Mouse (Mus musculus): ENCODE data around the gene Rdh16f2. TPM values are rescaled to one million over a fixed set of nuclear protein-coding genes. Genes with fewer than 3 reads are reported as not detected.
"Not testable (repeated sequence)": the region's sequence is repeated elsewhere in the genome, so short reads cannot be mapped to it uniquely, and the experiment has no call there.

The Rdh16f2 gene
- total RNA-seq, 2 experiments from 2014 or later: not detected

- no peak for DNase-seq (ENCODE audit: low spot score)
Observed at GRCm38 (mm10) chr10:127891481-127891880, 25.2 kb downstream of the Rdh16f2 start.

- DNase-seq (ENCODE audit: low spot score): not testable (repeated sequence)
Observed at GRCm38 (mm10) chr10:127893163-127894022, 27.1 kb downstream of the Rdh16f2 start.

DNA sequence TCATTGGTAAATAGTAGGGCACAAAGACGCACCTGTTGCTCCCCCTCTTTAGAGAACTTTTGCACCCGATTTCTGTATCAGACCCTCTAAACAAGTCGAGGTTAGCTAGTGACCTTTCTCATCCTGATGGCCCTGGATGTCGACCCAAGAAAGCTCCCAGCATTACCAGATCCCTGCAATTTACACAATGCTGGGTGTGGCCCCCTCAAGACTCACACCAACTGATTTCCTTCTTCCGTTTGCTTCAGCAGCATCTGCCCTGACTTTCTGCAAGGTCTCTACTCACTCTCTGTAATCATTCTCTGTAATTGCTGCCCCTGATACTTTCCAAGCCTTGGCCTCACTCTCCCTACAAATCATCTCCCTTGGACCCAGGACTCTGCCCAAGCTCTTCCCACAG is 30.4 kb downstream of the Rdh16f2 start:
- no peak for DNase-seq (ENCODE audit: low spot score)

DNA sequence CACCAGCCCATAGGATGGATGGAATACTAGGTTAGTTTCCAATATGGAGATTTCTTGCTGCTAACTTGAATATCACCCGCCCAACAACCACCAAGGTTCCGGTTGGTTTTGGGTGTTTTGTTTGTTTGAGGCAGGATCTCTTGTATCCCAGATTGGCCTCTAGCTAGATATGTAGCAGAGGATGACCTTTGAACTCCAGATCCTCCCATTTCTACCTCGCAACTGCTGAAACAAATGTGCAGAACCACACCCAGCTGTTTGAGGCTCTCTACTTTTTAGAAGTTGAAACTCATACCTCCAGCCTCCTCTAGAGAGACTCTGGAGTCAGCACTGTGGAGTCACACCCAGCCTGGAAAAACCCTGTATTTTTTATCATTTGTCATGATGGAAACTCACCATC is 31.2 kb downstream of the Rdh16f2 start:
- DNase-seq (ENCODE audit: low spot score): no peak

DNA sequence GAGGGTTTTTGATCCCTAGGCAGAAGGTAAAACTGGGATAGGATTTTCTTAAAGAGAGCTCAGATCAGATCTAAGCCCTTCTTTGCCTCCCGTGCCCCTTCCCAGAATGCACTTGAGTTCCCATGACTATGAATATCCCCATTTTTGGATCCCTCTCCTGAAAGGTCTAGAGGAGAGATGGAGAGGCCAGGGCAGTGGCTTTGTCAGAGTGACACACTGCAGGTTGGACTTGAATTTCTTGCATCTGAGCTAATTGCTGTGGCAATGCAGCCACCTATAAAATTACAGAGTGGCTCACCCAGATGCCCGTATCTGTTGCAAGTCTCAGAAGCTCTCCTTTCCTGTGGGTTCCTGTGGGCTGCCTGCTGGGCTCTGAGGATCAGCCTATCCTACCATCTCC is 31.9 kb downstream of the Rdh16f2 start, which contains the start of gene Sdr9c7:
Gene Sdr9c7, plus strand, starts transcription at position 301 of the 400 bp plus-strand sequence.
- no peak for DNase-seq (ENCODE audit: low spot score)

- no peak for DNase-seq (ENCODE audit: low spot score)
Observed at GRCm38 (mm10) chr10:127899783-127900182, 33.5 kb downstream of the Rdh16f2 start.

GRCm38 (mm10) chr10:127901751-127902150 is 35.5 kb downstream of the Rdh16f2 start:
- no peak for DNase-seq (ENCODE audit: low spot score)

GRCm38 (mm10) chr10:127903116-127903515 is 36.8 kb downstream of the Rdh16f2 start:
- no peak for DNase-seq (ENCODE audit: low spot score)

DNA sequence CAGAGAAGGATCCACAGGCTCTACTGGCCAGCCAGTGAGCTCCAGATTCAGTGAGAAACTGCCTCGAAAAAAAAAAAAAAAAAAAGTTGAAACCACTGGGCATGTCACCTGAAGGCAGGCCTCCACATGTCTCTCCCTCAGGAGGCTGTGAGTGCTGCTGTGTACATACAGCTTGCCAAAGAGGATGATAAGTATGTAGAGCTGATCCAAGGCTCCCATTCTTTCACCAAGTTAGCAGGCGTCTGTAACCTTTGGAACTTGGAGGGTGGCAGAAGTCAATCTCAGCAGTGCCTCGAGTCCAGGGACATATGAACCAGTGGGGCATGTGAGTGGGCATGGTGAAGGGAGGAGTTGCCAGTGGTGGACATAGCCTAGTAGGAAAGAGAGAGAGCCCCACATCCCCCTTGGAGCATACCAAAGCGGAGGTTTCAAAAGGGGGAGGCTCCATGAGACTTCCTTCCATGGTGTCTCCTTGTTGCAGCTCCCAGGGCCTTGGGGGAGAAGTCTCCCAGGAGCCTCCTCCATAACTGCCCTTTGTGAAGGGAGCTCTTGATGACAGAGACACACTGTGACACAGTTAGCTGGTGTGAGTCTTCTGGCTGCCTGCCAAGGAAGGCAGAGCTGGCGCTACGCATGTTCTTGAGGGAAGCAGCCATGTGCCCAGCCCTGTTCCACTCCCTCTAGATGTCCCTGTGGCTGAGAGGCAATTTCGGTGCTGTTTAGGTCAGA is 38.6 kb downstream of the Rdh16f2 start:
- DNase-seq (ENCODE audit: low spot score): no peak

- no peak for DNase-seq (ENCODE audit: low spot score)
Observed at GRCm38 (mm10) chr10:127906138-127906537, 39.9 kb downstream of the Rdh16f2 start.

DNA sequence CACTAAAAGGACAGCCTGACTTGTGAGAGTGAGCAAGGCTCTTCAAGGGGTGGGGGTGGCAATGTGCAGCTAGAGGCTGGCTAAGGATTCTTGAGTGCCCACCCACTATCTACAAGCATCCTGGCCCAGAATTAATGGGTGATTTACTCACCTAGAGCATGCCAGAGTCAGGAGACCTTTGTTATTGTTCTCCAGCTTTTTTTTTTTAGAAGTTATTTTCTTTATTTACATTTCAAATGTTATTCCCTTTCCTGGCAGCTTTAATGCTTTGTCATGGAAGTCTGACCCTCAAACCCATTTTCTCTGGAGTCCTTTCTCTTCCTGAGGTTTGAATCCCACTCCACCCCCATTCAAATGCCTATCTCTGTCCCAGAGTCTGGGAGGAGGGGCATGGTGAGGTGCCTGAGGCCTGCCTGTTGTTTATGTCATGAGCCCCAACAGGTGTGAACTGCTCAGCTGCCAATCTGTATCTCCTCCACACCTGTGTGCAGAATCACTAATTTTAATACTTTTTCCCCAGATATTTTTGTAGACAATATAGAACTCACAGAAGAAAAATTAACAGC is 41.2 kb downstream of the Rdh16f2 start:
- no peak for DNase-seq (ENCODE audit: low spot score)

- no peak for DNase-seq (ENCODE audit: low spot score)
Observed at GRCm38 (mm10) chr10:127915578-127915977, 49.3 kb downstream of the Rdh16f2 start.

DNA sequence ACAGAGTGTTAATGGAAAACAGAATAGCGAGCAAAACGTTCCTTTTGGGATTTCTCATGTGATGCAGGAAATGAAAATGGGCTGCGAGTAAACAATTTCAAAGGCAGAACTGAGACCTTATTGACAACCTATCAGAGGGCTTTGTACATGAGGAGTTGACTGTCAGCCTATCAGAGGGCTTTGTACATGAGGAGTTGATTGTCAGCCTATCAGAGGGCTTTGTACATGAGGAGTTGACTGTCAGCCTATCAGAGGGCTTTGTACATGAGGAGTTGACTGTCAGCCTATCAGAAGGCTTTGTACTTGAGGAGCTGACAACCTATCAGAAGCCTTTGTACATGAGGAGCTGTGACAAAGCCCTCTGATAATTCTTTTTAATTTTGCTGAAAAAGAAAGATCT is 50.9 kb downstream of the Rdh16f2 start:
- not testable (repeated sequence) for DNase-seq (ENCODE audit: low spot score)

DNA sequence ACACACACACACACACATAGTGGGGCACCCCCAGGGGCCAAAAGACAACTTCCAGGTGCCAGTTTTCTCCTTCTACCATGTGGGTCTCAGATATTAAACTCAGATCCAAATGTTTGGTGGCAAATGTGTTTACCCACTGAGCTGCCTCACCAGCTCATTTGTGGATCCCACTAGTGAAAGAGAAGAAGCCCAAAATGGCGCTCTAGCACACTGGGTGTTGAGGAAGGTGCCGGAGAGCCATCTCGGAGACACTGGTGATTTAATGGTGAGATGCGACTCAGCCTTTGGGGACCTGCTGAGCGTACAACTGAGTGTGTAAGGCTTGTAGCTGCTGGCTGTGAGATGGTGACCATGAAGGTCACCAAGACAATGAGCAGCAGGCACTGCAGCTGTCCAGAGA is 51.4 kb downstream of the Rdh16f2 start:
- no peak for DNase-seq (ENCODE audit: low spot score)

DNA sequence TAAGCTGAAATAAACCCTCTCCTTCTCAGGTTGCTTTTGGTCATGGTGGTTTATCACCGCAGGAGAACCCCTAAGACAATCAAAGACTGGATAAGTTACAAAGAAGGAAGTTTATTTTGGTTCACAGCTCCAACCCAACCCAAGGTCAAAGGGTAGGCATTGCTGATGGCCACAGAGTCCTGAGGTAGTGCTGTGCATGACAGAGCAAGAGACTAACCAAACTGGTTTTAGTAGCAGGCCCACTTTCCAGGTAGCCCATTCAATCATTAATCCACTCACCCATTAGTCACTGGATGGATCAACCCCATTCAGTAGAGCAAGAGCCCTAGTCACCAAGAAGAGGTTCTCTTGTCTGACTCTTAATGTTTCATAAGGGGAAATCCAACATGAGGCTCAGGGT is 56.0 kb downstream of the Rdh16f2 start:
- no peak for DNase-seq (ENCODE audit: low spot score)

GRCm38 (mm10) chr10:127923024-127923423 is 56.8 kb downstream of the Rdh16f2 start:
- DNase-seq (ENCODE audit: low spot score): no peak

DNA sequence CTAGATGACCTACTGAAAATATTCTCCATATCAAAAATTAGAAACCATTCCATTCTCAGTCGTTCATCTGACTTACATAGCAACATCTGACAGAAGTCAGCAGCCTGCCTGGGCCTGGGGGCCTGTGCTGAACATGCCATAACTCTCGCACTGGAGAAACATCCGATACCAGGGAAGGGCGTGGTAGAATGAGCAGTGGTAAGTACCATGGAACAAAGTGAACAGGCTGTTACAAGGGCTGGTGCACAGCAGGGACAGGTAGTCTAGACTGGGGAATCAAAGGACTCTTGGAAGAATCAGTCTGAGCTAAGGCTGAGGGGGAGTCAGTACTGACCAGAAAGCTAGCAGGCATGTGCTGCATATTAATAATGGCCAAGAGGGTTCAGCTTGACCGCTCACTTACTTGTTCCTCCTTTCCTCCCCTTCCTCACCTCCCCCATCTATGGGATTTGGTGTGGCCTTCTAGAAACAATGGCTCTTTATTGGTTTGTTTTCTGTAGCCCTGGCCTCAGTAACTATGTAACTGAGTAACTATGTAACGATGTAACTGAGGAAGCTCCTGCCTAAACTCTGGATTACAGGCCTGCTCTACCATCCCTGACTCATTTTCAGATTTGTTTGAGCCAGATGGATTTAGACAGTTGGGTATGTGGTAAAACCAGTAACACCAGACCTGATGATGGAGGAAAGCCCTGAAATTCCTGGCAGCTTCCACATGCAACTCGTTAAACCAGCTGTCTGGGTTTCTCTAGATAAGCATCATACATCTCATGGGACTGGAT is 58.5 kb downstream of the Rdh16f2 start:
- no peak for DNase-seq (ENCODE audit: low spot score)

All from gastrocnemius, adult 18-20 months (tissue).